ENCODE assay signal across 22 mouse cellular contexts in the genomic region with DNA sequence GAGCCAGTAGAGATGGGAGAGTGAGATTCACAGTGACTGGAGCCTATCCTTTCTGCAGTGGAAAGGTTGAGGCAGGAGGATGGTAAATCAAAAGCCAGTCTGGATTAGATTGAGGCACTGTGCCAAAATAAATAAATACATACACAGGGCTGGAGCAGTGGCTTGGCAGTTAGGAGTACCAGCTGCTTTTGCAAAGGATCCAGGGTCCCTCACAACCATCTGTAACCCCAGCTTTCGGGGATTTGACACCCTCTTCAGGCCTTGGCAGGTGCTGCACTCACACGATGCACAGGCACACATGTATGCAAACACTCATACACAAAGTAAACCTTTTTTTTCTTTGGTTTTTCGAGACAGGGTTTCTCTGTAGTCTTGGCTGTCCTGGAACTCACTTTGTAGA. TPM values are rescaled to one million over a fixed set of nuclear protein-coding genes. Genes with fewer than 3 reads are reported as not detected.
DNase-seq lines count a peak whose midpoint lies in the region; ATAC-seq and TF ChIP-seq lines count a peak whose summit lies in the region.
"Had no signal": no experiment of that assay in that cellular context is flagged by ENCODE, and none has a peak within 500 bp of the region (broad histone marks: within the 10 kb centered on the region; RNA-seq: fewer than 3 reads in every experiment).

No protein-coding gene starts in this region.

- 86% methylated on average over 3 of the region's 3 CpGs for WGBS in heart, embryonic 11.5 days (ENCODE audit: insufficient replicate concordance)
- WGBS in heart, postnatal 0 days, result 85% methylated on average over 3 of the region's 3 CpGs

- no peak overlapping the region for H3K4me2 ChIP-seq in heart, embryonic 11.5 days
- no peak overlapping the region for H3K4me2 ChIP-seq in heart, postnatal 0 days (ENCODE audit: low read depth, low read length)
- no peak overlapping the region for H3K4me2 ChIP-seq in myocyte (ENCODE audit: low read depth)
- H3K4me2 ChIP-seq: embryonic facial prominence, embryonic 15.5 days; kidney, embryonic 15.5 days; limb, embryonic 13.5 days; liver, embryonic 12.5 days; midbrain, embryonic 13.5 days had no signal

- no peak for DNase-seq in heart, adult 9 months (ENCODE audit: low spot score in 2 of 2)
- DNase-seq in heart, postnatal 0 days (ENCODE audit: low spot score), result no peak
- no peak for DNase-seq in heart, postnatal 36 days
- peak; percentile 33 for DNase-seq in NIH3T3 (ENCODE audit: low read depth)
- DNase-seq: adrenal gland, postnatal 36 days; cerebellum, adult 9-10 months; forebrain, postnatal 0 days; kidney, adult 11 months; kidney, postnatal 36 days; layer of hippocampus, adult 9-11 months; lung, adult 18-20 months; right cerebral cortex, postnatal 25 days; thymus, postnatal 14 days had no signal

- peaks cover 19% of the 10 kb centered on the region; the same call in 1 of the 2 replicates for H3K4me1 ChIP-seq in heart, embryonic 11.5 days (ENCODE audit: control insufficient read depth, insufficient read depth, low read length)
- H3K4me1 ChIP-seq in heart, postnatal 0 days (ENCODE audit: control insufficient read depth, insufficient read depth), result peaks cover 18% of the 10 kb centered on the region

- H3K9me3 ChIP-seq in heart, embryonic 11.5 days (replicated peaks; ENCODE audit: control insufficient read depth, low read length), result no peaks in the 10 kb centered on the region
- H3K9me3 ChIP-seq in heart, postnatal 0 days (replicated peaks; ENCODE audit: control insufficient read depth, low read length), result no peaks in the 10 kb centered on the region
- H3K9me3 ChIP-seq: embryonic facial prominence, embryonic 15.5 days; kidney, embryonic 15.5 days; limb, embryonic 13.5 days; liver, embryonic 12.5 days; midbrain, embryonic 13.5 days had no signal

- no peak for ATAC-seq in heart, embryonic 11.5 days (replicated peaks; ENCODE audit: insufficient number of reproducible peaks, low FRiP score, low TSS enrichment)
- ATAC-seq in heart, postnatal 0 days (ENCODE audit: insufficient read depth, low read depth), result no peak
- ATAC-seq in erythroblast, adult 5-6 weeks (replicated peaks; ENCODE audit: low FRiP score, poor library complexity, severe bottlenecking), result no peak
- ATAC-seq: forebrain, postnatal 0 days; hindbrain, postnatal 0 days; liver, embryonic 12.5 days; midbrain, embryonic 13.5 days had no signal

- peaks cover 31% of the 10 kb centered on the region for H3K79me2 ChIP-seq in myocyte (ENCODE audit: control insufficient read depth, insufficient read depth)

- intact Hi-C loops in heart, postnatal 36 days (cut with DNase I), result no loop called here

- TF ChIP-seq EP300 in heart, postnatal 0 days (IDR thresholded peaks at IDR 0.05; ENCODE audit: low read depth), result no peak

- H3K9ac ChIP-seq in heart, embryonic 11.5 days (ENCODE audit: low read depth, low read length), result no peak overlapping the region
- H3K9ac ChIP-seq in heart, postnatal 0 days (replicated peaks; ENCODE audit: low read depth, low read length), result no peak overlapping the region
- H3K9ac ChIP-seq: embryonic facial prominence, embryonic 15.5 days; forebrain, postnatal 0 days; kidney, embryonic 15.5 days; limb, embryonic 13.5 days; liver, embryonic 12.5 days; midbrain, embryonic 13.5 days had no signal

- H3K27me3 ChIP-seq in heart, embryonic 11.5 days (ENCODE audit: control insufficient read depth, insufficient read depth, low read length), result no peaks in the 10 kb centered on the region
- no peaks in the 10 kb centered on the region for H3K27me3 ChIP-seq in heart, postnatal 0 days (ENCODE audit: control insufficient read depth, insufficient read depth, low read length)
- H3K27me3 ChIP-seq in myocyte (ENCODE audit: control insufficient read depth, insufficient read depth, insufficient read length), result no peaks in the 10 kb centered on the region
- H3K27me3 ChIP-seq: embryonic facial prominence, embryonic 15.5 days; kidney, embryonic 15.5 days; limb, embryonic 13.5 days; liver, embryonic 12.5 days; midbrain, embryonic 13.5 days had no signal

- H3ac ChIP-seq in myocyte (ENCODE audit: control insufficient read depth, insufficient read length), result no peak overlapping the region

- H3K4me3 ChIP-seq in heart, embryonic 11.5 days (ENCODE audit: low read depth, low read length), result no peak overlapping the region
- no peak overlapping the region for H3K4me3 ChIP-seq in heart, postnatal 0 days (ENCODE audit: low read depth, low read length)
- no peak overlapping the region for H3K4me3 ChIP-seq in myocyte
- H3K4me3 ChIP-seq: embryonic facial prominence, embryonic 15.5 days; kidney, embryonic 15.5 days; limb, embryonic 13.5 days; liver, embryonic 12.5 days; midbrain, embryonic 13.5 days had no signal

- TF ChIP-seq POLR2A in myocyte (IDR thresholded peaks at IDR 0.05; ENCODE audit: insufficient read length, low read depth), result no peak

- no peaks in the 10 kb centered on the region; the same call in 1 of the 2 replicates for H3K36me3 ChIP-seq in heart, embryonic 11.5 days (ENCODE audit: control insufficient read depth, insufficient read depth, low read length)
- H3K36me3 ChIP-seq in heart, postnatal 0 days (replicated peaks; ENCODE audit: control insufficient read depth, insufficient read depth, low read length), result peaks cover 19% of the 10 kb centered on the region
- H3K36me3 ChIP-seq in myocyte (ENCODE audit: control insufficient read depth, insufficient read depth), result peaks cover 3% of the 10 kb centered on the region
- H3K36me3 ChIP-seq: kidney, embryonic 15.5 days; limb, embryonic 13.5 days; liver, embryonic 12.5 days had no signal

- no peak for TF ChIP-seq CTCF in heart, postnatal 0 days (IDR thresholded peaks at IDR 0.05; ENCODE audit: low read depth)

- H3K27ac ChIP-seq in heart, embryonic 11.5 days (ENCODE audit: low read depth, low read length), result peak overlapping the region; percentile 80; the same call in 1 of the 2 replicates
- peak overlapping the region; percentile 78 for H3K27ac ChIP-seq in heart, postnatal 0 days (ENCODE audit: low read depth)
- H3K27ac ChIP-seq: hindbrain, postnatal 0 days; kidney, embryonic 15.5 days; limb, embryonic 13.5 days; liver, embryonic 12.5 days; midbrain, embryonic 13.5 days had no signal

TF ChIP-seq in myocyte, 11 proteins besides CTCF, POLR2A, EP300 and RAD21:
- TF ChIP-seq TCF12 (IDR thresholded peaks at IDR 0.05; ENCODE audit: insufficient read depth, poor library complexity, severe bottlenecking) (peak; percentile 22), E2F4 (IDR thresholded peaks at IDR 0.05; ENCODE audit: insufficient read depth) (no peak), MYOD1 (IDR thresholded peaks at IDR 0.05; ENCODE audit: control insufficient read depth in 1 of 3, insufficient read length in 2 of 3, low read depth in 2 of 3) (peak; percentile 34 to 83 (median 58)), MAX (IDR thresholded peaks at IDR 0.05; ENCODE audit: low read depth) (no peak), TCF3 (IDR thresholded peaks at IDR 0.05; ENCODE audit: insufficient read length, low read depth) (no peak), MYOG (IDR thresholded peaks at IDR 0.05; ENCODE audit: control insufficient read depth in 1 of 3, insufficient read depth in 1 of 3, insufficient read length in 2 of 3, low read depth in 2 of 3) (peak; percentile 6 to 71 (median 63))
TF ChIP-seq in myocyte: peak in this region for 3.

RNA-seq across cellular contexts. Expression of a gene that starts 5.4 kb away (rescaled TPM):
- polyA plus RNA-seq in heart, embryonic 11.5 days (2014; fragmentation: Nextera tagmentation; extraction: Ambion mirVana), result 55.4 and 64.6 TPM in 2 replicates
- 278 and 325 TPM in 2 replicates for total RNA-seq in heart, postnatal 0 days (2014; rRNA removed; ENCODE audit: low replicate concordance)
- 205 and 214 TPM in 2 replicates for polyA plus RNA-seq in heart, postnatal 0 days (2015; fragmentation: Nextera tagmentation; extraction: Ambion mirVana)
- total RNA-seq in heart, postnatal 36 days (2021), result 100 to 1,000 TPM; 447 to 482 TPM
- 351 TPM for polyA plus RNA-seq in myocyte (2012; fragmentation: generic; extraction: Trizol)
- 1.7 and 2.1 TPM in 2 replicates for total RNA-seq in erythroblast, adult 5-6 weeks (2015; ENCODE audit: low replicate concordance)
- total RNA-seq in erythroblast, adult 5-6 weeks (2017; ENCODE audit: low replicate concordance), result 2.2 TPM in 1 of 2 replicates, not detected in the other

RNA-seq across cellular contexts. Expression of a gene that starts 6.4 kb away (rescaled TPM):
- 101 and 114 TPM in 2 replicates for polyA plus RNA-seq in heart, embryonic 11.5 days (2014; fragmentation: Nextera tagmentation; extraction: Ambion mirVana)
- total RNA-seq in heart, postnatal 0 days (2014; rRNA removed; ENCODE audit: low replicate concordance), result 101 and 108 TPM in 2 replicates
- 116 and 120 TPM in 2 replicates for polyA plus RNA-seq in heart, postnatal 0 days (2015; fragmentation: Nextera tagmentation; extraction: Ambion mirVana)
- total RNA-seq in heart, postnatal 36 days (2021), result 100 to 1,000 TPM; 129 to 135 TPM
- 74.3 TPM for polyA plus RNA-seq in myocyte (2012; fragmentation: generic; extraction: Trizol)
- 15.9 and 46.7 TPM in 2 replicates for total RNA-seq in erythroblast, adult 5-6 weeks (2015; ENCODE audit: low replicate concordance)
- 21.3 and 22.9 TPM in 2 replicates for total RNA-seq in erythroblast, adult 5-6 weeks (2017; ENCODE audit: low replicate concordance)

RNA-seq across cellular contexts. Expression of a gene that starts 29.2 kb away (rescaled TPM):
- 8.5 and 9.0 TPM in 2 replicates for polyA plus RNA-seq in heart, embryonic 11.5 days (2014; fragmentation: Nextera tagmentation; extraction: Ambion mirVana)
- total RNA-seq in heart, postnatal 0 days (2014; rRNA removed; ENCODE audit: low replicate concordance), result 6.0 and 17.0 TPM in 2 replicates
- polyA plus RNA-seq in heart, postnatal 0 days (2015; fragmentation: Nextera tagmentation; extraction: Ambion mirVana), result 6.2 and 6.6 TPM in 2 replicates
- 1 to 10 TPM; 7.6 to 7.9 TPM for total RNA-seq in heart, postnatal 36 days (2021)
- 7.6 TPM for polyA plus RNA-seq in myocyte (2012; fragmentation: generic; extraction: Trizol)
- total RNA-seq in erythroblast, adult 5-6 weeks (2015; ENCODE audit: low replicate concordance), result 4.2 and 4.8 TPM in 2 replicates
- 3.2 and 3.8 TPM in 2 replicates for total RNA-seq in erythroblast, adult 5-6 weeks (2017; ENCODE audit: low replicate concordance)

Comparison
In these comparisons a context has a peak if more than half of its experiments do, and no peak if none do; other contexts are left out.
1. RNA of a gene that starts 5.4 kb away (total RNA-seq): 447 to 482 TPM in heart, postnatal 36 days and 278 to 325 TPM in heart, postnatal 0 days; 1.7 to 2.2 TPM in erythroblast, adult 5-6 weeks; every median in the first group is over 10 times any median in the second.